Mouse (Mus musculus) neural tube, postnatal 0 days (tissue): ENCODE results near the gene Dnajc30. TPM values are rescaled to one million over a fixed set of nuclear protein-coding genes. Genes with fewer than 3 reads are reported as not detected.

Source experiments
- polyA plus RNA-seq: library from polyadenylated mRNA; unstranded; fragments of >200 nt; fragmentation: Nextera tagmentation; extraction: Ambion mirVana; gene quantifications from 2 replicates; pipeline ENCODE4 v1.2.1, GENCODE M21; 2015

Gene Dnajc30
- 44.7 and 47.5 TPM in 2 replicates for polyA plus RNA-seq

GRCm38 (mm10) chr5:135063629-135064381 lies at the start of gene Dnajc30:
Dnajc30 (plus strand) TSS chr5:135064202.

GRCm38 (mm10) chr5:135023344-135024173 lies 40.4 kb upstream of the Dnajc30 start, which contains the start of gene Stx1a:
Stx1a (plus strand) TSS chr5:135023482.

GRCm38 (mm10) chr5:135064909-135065446 lies 976 bp downstream of the Dnajc30 start, which contains the start of gene Bud23:
Bud23 (minus strand) TSS chr5:135064959.

GRCm38 (mm10) chr5:135077564-135078481 lies 13.8 kb downstream of the Dnajc30 start, which contains the start of gene Vps37d:
Vps37d (minus strand) TSS chr5:135078266.

GRCm38 (mm10) chr5:135089653-135090052 lies 25.7 kb downstream of the Dnajc30 start, which contains the start of gene Mlxipl:
Mlxipl (plus strand) TSS chr5:135089890.

Other genes with a start within 250 kb of the Dnajc30 start
- not detected in 2 replicates for gene Tmem270, start 157.5 kb upstream of the Dnajc30 start, polyA plus RNA-seq
- not detected in 2 replicates for gene Cldn13, start 148.7 kb upstream of the Dnajc30 start, polyA plus RNA-seq
- gene Mettl27, start 131.8 kb upstream of the Dnajc30 start, polyA plus RNA-seq, result 7.4 and 8.1 TPM in 2 replicates
- 0.20 TPM in 1 of 2 replicates, not detected in the other for gene Cldn4, start 117.3 kb upstream of the Dnajc30 start, polyA plus RNA-seq
- 3.1 and 3.5 TPM in 2 replicates for gene Cldn3, start 78.0 kb upstream of the Dnajc30 start, polyA plus RNA-seq
- gene Abhd11, start 55.0 kb upstream of the Dnajc30 start, polyA plus RNA-seq, result 86.7 and 87.9 TPM in 2 replicates
- gene Stx1a, start 40.7 kb upstream of the Dnajc30 start, polyA plus RNA-seq, result 122 and 146 TPM in 2 replicates
- 65.6 and 67.6 TPM in 2 replicates for gene Bud23, start 757 bp downstream of the Dnajc30 start, polyA plus RNA-seq
- gene Vps37d, start 14.1 kb downstream of the Dnajc30 start, polyA plus RNA-seq, result 34.3 and 36.6 TPM in 2 replicates
- gene Mlxipl, start 25.7 kb downstream of the Dnajc30 start, polyA plus RNA-seq, result 0.76 and 1.1 TPM in 2 replicates
- gene Tbl2, start 85.5 kb downstream of the Dnajc30 start, polyA plus RNA-seq, result 10.6 and 12.5 TPM in 2 replicates
- 38.0 and 40.4 TPM in 2 replicates for gene Bcl7b, start 104.1 kb downstream of the Dnajc30 start, polyA plus RNA-seq
- gene Baz1b, start 123.1 kb downstream of the Dnajc30 start, polyA plus RNA-seq, result 16.2 and 17.8 TPM in 2 replicates
- gene Fzd9, start 187.0 kb downstream of the Dnajc30 start, polyA plus RNA-seq, result 19.2 and 20.2 TPM in 2 replicates